Mouse (Mus musculus) spleen, adult 2 months (tissue): ENCODE measurements at regions not wholly inside any gene's neighbourhood (a gene's known extent, or its start where the extent isn't known, plus 50 kb on each side); places are given as distances from the start of the nearest gene placed in this dataset.

Source experiments
- DNase-seq, 2 experiments: peaks; one replicate each; pipeline versions ENCODE4 v3.0.0 to v3.0.0-alpha.2; 2012 to 2021; ENCODE audit warnings: low spot score in 2 of 2, low read depth in 1 of 2
- H3K27ac ChIP-seq: fragments of 200-500 bp; 2 replicates; pipeline ENCODE4 v1.5.1; 2012; ENCODE audit warnings: low read length, inconsistent platforms; ENCODE audit not compliant: insufficient read depth
- H3K27me3 ChIP-seq: fragments of 200-500 bp; 2 replicates; pipeline ENCODE4 v1.6.1; 2012; ENCODE audit warnings: mild to moderate bottlenecking, moderate library complexity, low read length, inconsistent platforms; ENCODE audit not compliant: control insufficient read depth, insufficient read depth
- H3K36me3 ChIP-seq: fragments of 200-500 bp; 2 replicates; pipeline ENCODE4 v1.6.1; 2012; ENCODE audit warnings: mild to moderate bottlenecking, low read length, inconsistent platforms; ENCODE audit not compliant: control insufficient read depth, insufficient read depth
- H3K4me1 ChIP-seq: fragments of 200-500 bp; 2 replicates; pipeline ENCODE4 v1.6.1; 2011; ENCODE audit warnings: inconsistent platforms; ENCODE audit not compliant: control insufficient read depth, insufficient read depth, insufficient read length
- H3K4me3 ChIP-seq: fragments of 200-500 bp; 2 replicates; pipeline ENCODE4 v1.5.1; 2011; ENCODE audit warnings: mild to moderate bottlenecking, inconsistent platforms; ENCODE audit not compliant: insufficient read depth, insufficient read length; ENCODE audit errors: extremely low read depth
- CTCF ChIP-seq: fragments of 200-500 bp; IDR thresholded peaks from 2 replicates; pipeline ENCODE4 v1.5.1; 2011; ENCODE audit warnings: mild to moderate bottlenecking, inconsistent platforms; ENCODE audit not compliant: insufficient read depth, insufficient read length, insufficient replicate concordance; ENCODE audit errors: extremely low read depth
- POLR2A ChIP-seq: fragments of 200-500 bp; IDR thresholded peaks from 2 replicates; pipeline ENCODE4 v1.6.1; 2011; ENCODE audit warnings: low read depth, low read length, inconsistent platforms
- WGBS: fragments of 180-500 bp; shearing (Covaris S2); methylation state at CpG from one replicate; pipeline ENCODE4 v1.1.7; 2018; 5-methylcytosine and 5-hydroxymethylcytosine counted together

- Histone ChIP-seq H3K4me3 (no peak overlapping the region), H3K27ac (no peak overlapping the region), H3K27me3 (no peaks in the 10 kb centered on the region), H3K4me1 (no peaks in the 10 kb centered on the region), H3K36me3 (no peaks in the 10 kb centered on the region)
- TF ChIP-seq POLR2A (no peak), CTCF (no peak)
- 66% methylated on average over 13 of the region's 13 CpGs for WGBS
- no peak for DNase-seq
Measured at GRCm38 (mm10) chr3:50677953-50678610, 234.7 kb upstream of the Slc7a11 start.

- no peaks in the 10 kb centered on the region for H3K27me3 ChIP-seq
- 75% methylated on average over 1 of the region's 1 CpGs for WGBS
- no peak overlapping the region for H3K4me3 ChIP-seq
- TF ChIP-seq CTCF = no peak
- no peak for TF ChIP-seq POLR2A
- no peak overlapping the region for H3K27ac ChIP-seq
- DNase-seq = no peak
- H3K36me3 ChIP-seq = no peaks in the 10 kb centered on the region
- no peaks in the 10 kb centered on the region for H3K4me1 ChIP-seq
Measured at GRCm38 (mm10) chr3:50675769-50676168, 232.4 kb upstream of the Slc7a11 start.

- Histone ChIP-seq H3K27ac (no peak overlapping the region), H3K4me1 (no peaks in the 10 kb centered on the region), H3K36me3 (no peaks in the 10 kb centered on the region), H3K4me3 (no peak overlapping the region), H3K27me3 (no peaks in the 10 kb centered on the region)
- TF ChIP-seq POLR2A = no peak
- no peak for DNase-seq
- WGBS = 63% methylated on average over 4 of the region's 4 CpGs
Measured at GRCm38 (mm10) chr3:50674860-50675566, 231.6 kb upstream of the Slc7a11 start.

GRCm38 (mm10) chr3:50665316-50665715, 221.9 kb upstream of the Slc7a11 start:
- H3K27me3 ChIP-seq = no peaks in the 10 kb centered on the region
- no peak for TF ChIP-seq POLR2A
- no peak for TF ChIP-seq CTCF
- H3K4me3 ChIP-seq = no peak overlapping the region
- no peak overlapping the region for H3K27ac ChIP-seq
- no peaks in the 10 kb centered on the region for H3K36me3 ChIP-seq
- DNase-seq = no peak
- 80% methylated on average over 6 of the region's 6 CpGs for WGBS
- H3K4me1 ChIP-seq = peaks cover 3% of the 10 kb centered on the region; the same call in 1 of the 2 replicates

GRCm38 (mm10) chr3:50660966-50661365, 217.6 kb upstream of the Slc7a11 start:
- no peak for TF ChIP-seq CTCF
- no peak for TF ChIP-seq POLR2A
- H3K4me3 ChIP-seq = no peak overlapping the region
- H3K36me3 ChIP-seq = no peaks in the 10 kb centered on the region
- no peak for DNase-seq
- H3K27ac ChIP-seq = no peak overlapping the region
- H3K4me1 ChIP-seq = peaks cover 3% of the 10 kb centered on the region; the same call in 1 of the 2 replicates
- WGBS = 26% methylated on average over 7 of the region's 7 CpGs
- no peaks in the 10 kb centered on the region for H3K27me3 ChIP-seq

- H3K27me3 ChIP-seq = no peaks in the 10 kb centered on the region
- TF ChIP-seq POLR2A = no peak
- no peak for TF ChIP-seq CTCF
- H3K4me3 ChIP-seq = no peak overlapping the region
- peaks cover 3% of the 10 kb centered on the region; the same call in 1 of the 2 replicates for H3K4me1 ChIP-seq
- H3K27ac ChIP-seq = no peak overlapping the region
- no peaks in the 10 kb centered on the region for H3K36me3 ChIP-seq
- no peak for DNase-seq
- 73% methylated on average over 3 of the region's 3 CpGs for WGBS
Measured at GRCm38 (mm10) chr3:50660566-50660965, 217.2 kb upstream of the Slc7a11 start.

GRCm38 (mm10) chr3:50657890-50658289, 214.5 kb upstream of the Slc7a11 start:
- DNase-seq = no peak
- Histone ChIP-seq H3K4me1 (peaks cover 3% of the 10 kb centered on the region; the same call in 1 of the 2 replicates), H3K27me3 (no peaks in the 10 kb centered on the region), H3K27ac (no peak overlapping the region), H3K36me3 (no peaks in the 10 kb centered on the region), H3K4me3 (no peak overlapping the region)
- TF ChIP-seq CTCF (no peak), POLR2A (no peak)
- 80% methylated on average over 2 of the region's 2 CpGs for WGBS
